Mouse (Mus musculus): ENCODE results near the gene Epop.

The Epop gene

DNA sequence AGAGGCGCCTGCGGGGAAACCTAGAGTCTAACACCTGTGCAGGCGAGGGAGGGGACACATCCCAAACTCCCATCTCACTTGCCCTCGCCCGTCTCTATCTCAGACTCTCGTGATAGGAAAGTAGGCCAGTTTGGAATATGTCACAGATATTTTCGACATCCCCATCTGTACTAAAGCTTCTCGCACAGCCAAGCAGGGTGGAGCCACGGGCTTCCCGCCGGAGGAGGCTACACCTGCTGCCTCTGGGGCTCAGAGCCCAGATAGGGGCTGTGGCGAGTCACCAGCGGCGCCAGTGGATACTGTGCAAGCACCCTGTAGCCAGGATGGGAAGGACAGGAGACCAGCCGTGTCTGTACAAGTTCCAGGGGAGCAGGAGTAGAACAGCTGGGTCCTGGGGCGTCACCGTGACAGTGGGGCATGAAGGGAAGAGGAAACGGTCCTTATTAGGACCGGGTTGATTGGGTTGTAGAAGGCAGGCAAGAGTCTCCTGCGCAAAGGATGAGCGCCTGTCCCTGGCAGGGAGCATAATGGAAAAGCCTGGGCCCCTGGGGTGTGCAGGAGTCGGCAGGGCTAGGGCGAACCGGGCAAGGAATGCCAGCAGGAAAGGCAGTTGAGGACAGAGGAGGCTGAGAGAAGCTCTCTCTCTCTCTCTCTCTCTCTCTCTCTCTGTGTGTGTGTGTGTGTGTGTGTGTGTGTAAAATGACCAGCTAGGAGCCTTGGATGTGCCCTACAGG, 39.1 kb downstream of the Epop start:
- DNase-seq (ENCODE audit: low spot score in 2 of 2) = no peak

DNA sequence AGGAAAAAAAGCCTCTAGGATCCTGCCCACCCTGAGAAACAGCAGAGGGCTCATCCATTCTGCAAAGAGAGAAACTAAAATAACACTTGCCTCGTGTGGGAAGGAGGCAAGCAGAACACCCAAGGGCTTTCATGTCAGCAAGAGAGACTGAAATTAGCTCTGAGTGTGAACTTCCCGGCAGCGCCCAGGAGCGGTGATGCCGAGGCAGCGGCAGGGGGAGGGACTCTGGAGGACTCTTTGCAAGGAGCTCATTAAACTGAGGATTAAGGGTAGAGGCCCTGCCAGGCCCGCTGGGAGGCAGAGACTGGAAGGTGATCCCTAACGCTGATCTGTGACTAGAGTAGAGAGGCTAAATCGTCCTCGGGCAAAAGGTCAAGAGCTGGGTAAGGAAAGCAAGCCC, 40.3 kb downstream of the Epop start:
- no peak for DNase-seq (ENCODE audit: low spot score in 2 of 2)

GRCm38 (mm10) chr11:97585932-97586331, 43.6 kb downstream of the Epop start:
- no peak for DNase-seq (ENCODE audit: low spot score in 2 of 2)

- DNase-seq (ENCODE audit: low spot score in 2 of 2) = no peak
Observed at GRCm38 (mm10) chr11:97584476-97584875, 45.0 kb downstream of the Epop start.

GRCm38 (mm10) chr11:97579088-97579857, 50.2 kb downstream of the Epop start:
- no peak for DNase-seq (ENCODE audit: low spot score in 2 of 2)

GRCm38 (mm10) chr11:97578286-97578685, 51.2 kb downstream of the Epop start:
- DNase-seq (ENCODE audit: low spot score in 2 of 2) = no peak
